Mouse (Mus musculus) regulatory T cell (primary cell): Measurements from ENCODE around the gene Hsd17b13.
"Not testable (repeated sequence)": the region's sequence is repeated elsewhere in the genome, so short reads cannot be mapped to it uniquely, and the experiment has no call there.

ENCODE experiments used
- in situ Hi-C: fragments of 300-600 bp; cut with MboI, MseI; formaldehyde crosslinking; loops from one replicate; pipeline ENCODE4 v1.15.1; 2025; ENCODE audit warnings: high pct_unique_total_duplicates

Hsd17b13 gene

DNA sequence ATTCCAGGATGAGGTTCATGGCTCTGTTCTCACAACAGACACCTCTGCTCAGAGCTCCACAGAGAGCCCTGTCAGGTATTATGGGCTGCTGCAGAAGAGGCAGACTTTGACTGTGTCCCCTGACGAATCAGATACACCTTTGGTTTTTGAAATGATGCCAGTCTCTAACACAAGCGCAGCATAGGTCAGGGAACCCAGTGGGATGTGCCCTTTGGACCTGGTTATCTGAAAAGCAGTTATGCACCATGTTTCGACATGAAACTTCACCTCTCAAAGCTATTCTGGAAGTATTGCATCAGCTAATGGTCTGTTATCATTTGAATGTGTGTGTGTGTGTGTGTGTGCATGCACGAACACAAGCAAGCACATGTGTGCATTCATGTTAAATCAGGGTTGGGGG lies at the start of gene Hsd17b13:
TSS of gene Hsd17b13 (minus strand) at position 114 of the 400 bp plus-strand sequence.
- in situ Hi-C loops: no loop called here

DNA sequence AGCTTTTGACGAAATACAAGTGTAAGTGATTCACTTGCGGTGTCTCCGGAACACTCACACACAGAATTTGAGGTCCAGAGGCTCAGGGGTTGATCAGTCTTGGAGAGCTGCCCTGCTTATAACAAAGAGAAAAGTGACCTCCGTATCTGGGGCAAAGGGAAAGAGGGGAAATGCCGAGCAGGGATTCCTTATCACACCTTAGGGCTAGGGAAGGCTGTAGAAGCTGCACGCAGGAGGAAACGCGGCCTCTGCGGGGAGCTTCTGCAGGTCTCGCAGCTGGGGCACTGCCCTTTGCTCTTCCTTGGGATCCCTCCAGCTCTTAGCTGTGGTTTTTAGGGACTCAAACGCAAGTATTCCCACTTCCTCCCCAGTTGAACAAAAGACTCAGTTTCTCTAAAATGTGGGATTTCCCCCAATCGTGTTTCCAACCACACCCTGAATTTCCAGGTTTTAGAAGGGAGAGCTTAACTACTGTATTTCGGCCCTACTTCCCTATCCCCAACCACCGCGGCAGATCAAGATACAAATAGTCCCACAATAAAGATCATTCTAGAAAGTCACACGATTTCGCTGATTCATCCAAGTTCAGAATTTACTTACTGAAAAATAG lies 48.1 kb upstream of the Hsd17b13 start:
- in situ Hi-C loops: no loop called here

DNA sequence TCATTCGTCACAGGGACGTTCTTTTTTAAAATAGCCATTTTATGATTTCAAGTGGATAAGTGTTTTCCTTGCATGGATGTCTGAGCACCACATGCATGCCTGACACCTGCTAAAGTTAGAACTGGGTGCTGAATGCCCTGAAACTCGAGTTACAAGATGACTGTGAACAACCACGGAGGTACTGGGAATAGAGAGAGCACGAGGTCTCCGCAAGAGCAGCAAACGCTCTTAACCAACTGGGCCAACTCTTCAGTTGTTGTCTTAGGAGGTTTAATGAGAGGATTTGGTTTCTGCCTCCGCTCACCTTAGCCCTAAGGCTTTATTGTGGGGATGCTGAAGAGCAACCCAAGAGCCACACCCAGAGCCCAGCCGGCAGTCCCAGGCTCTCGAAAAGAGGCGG lies 47.6 kb upstream of the Hsd17b13 start:
- in situ Hi-C loops: no loop called here

DNA sequence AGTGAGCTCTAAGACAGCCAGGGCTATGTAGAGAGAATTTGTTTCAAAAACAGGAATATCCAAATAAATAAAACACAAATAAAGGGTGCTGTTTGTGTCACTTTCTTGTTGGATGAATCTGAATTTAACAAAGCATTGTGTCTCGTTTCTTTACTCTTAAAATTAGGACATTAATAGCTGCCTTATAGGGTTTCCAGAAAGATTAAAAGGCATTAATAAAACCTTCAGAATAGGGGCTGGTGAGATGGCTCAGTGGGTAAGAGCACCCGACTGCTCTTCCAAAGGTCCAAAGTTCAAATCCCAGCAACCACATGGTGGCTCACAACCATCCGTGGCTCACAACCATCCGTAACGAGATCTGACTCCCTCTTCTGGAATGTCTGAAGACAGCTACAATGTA lies 47.0 kb upstream of the Hsd17b13 start:
- in situ Hi-C loops: not testable (repeated sequence)

DNA sequence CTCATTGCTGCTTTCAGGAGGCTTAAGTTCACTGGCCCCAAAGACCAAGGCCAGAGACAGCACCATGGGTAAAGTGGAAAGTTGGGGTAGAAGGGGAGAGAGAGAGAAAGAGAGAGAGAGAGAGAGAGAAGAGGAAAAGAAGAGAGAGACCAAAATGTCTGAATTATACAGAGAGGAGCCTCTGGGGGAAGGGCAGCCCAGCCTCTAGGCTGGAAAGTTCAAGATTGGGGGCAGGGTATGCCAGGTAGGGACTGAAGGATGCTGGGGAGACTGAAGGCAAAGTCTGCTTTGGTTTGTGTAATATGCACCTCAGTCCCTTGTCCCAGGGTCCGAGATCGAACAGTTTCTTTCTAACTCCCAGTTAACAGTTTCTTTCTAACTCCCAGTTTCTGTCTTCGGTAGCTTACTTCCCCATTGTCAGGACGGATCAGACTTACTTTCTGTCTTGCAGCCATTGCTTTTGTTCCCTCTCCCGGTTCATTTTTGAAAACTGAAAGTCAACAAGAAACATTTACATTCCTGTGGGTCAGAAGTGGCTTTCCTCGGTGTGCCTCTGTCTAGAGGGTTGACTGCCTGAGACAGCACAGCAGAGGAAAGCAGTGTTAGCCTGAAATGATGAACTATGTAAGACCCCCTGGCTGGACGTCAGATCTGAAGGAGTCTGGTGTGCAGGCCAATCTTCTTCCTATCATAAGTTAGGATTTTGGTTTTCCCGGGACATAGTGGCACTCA lies 46.2 kb upstream of the Hsd17b13 start:
- in situ Hi-C loops: no loop called here

DNA sequence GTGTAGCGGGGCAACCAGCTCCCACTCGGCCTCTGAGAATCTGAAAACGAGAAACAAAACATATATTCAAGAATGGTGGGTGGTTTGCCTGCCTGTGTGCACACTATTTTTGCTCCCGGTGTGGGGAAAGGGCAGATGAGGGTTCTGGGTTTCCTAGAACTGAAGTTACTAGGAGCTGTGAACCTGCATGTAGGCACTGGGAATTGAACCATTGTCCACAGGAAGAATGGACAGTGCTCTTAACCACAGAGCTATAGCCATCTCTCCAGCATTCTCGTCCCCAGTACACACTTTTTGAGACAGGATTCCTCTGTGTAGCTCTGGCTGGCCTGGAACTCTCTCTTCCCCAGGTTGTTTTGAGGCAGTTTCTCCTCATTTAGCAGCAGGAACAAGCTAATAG lies 45.3 kb upstream of the Hsd17b13 start:
- in situ Hi-C loops: no loop called here

DNA sequence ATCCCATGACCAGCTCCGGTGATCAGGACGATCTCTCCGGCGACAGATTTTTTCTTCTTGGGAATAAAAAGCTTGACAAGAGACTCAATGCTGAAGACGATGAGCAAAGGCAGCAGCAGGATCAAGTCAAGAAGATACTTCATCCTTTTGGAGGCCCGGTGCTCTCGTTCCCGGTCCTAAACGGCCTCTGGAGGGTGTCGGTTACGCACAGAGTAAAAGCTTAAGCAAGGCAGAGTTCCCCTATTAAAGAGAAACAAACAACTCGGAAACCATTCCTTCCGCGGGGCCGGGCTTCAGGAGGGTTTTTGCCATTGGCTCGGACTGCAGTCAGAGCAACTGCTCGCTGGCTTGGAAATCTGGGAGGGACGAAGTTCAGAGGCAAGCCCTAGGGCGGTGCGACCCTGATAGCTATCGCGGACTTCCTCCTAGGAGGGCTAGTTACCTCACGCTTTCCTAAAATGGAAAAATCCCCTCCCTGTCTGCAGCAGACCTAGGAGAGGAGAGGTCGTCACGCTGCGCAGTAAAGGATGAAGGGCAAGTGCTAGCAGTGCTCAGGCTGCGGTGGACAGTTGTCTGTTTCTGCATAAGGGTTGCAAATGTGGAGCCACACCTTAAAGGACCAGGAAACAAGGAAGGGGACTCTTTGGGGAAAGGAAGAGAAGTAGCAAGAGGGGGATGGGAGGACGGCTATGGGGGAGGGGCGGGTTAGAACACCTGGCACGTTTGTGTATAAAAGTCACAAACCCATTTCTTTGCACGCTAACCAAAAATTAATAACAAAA lies 44.6 kb upstream of the Hsd17b13 start, which contains the start of gene Hsd17b11:
TSS of gene Hsd17b11 (minus strand) at position 323 of the 782 bp plus-strand sequence.
- in situ Hi-C loops: no loop called here

DNA sequence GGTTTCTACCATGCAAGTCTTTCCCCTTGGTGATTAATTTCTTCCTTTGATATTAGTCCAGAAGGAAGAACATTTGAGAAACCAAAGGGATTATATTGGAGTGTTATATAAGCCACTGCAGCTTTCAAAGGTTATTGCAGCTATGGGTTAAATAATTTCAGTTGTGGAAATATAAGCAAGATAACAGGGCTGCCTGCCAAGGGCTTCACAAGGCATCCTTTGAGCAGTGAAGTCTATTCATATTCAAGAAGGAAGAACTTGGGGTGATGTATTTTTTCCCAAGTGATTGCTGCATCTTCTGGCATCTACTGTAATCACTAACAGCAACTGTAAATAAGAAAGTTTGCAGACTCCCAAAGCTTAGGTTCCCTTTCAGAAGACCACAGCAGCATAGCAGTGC lies 34.2 kb upstream of the Hsd17b13 start:
- in situ Hi-C loops: no loop called here

DNA sequence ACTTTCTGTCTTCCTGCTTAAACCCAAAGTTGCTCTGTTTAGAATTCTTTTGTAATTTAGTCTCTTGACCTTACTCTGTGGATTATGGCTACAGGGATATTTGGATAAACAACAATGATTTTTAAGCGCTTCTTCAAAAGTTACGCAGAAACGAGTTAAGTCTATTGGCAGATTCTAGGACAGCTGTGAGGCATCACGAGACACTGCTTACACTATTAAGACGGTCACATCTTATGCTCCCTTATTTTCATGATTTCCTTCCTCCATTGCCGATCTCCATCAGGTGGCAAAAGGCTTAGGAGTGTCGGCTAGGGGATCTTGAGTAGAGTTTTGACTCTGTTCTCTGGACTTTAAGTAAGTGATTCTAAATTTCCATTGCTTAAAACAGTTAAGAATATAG lies 33.1 kb upstream of the Hsd17b13 start:
- in situ Hi-C loops: no loop called here

DNA sequence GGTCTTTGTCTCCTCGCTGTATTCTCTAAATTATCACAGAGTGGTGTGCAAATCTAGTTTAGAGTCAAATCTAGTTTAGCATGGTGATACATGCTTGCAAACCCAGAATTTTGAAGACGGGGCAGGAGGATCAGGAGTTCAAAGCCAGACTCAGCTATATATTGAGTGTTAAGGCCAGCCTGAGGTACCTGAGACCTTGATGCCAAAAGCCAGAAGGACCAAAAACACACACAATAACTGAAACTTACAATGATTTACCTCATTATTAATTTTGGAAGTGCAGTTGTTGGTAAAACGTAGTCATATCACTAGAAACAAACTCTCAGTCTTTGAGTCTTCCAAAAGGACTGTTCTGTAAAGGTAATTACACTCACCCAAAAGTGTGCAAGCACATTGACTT lies 32.2 kb upstream of the Hsd17b13 start:
- in situ Hi-C loops: no loop called here

DNA sequence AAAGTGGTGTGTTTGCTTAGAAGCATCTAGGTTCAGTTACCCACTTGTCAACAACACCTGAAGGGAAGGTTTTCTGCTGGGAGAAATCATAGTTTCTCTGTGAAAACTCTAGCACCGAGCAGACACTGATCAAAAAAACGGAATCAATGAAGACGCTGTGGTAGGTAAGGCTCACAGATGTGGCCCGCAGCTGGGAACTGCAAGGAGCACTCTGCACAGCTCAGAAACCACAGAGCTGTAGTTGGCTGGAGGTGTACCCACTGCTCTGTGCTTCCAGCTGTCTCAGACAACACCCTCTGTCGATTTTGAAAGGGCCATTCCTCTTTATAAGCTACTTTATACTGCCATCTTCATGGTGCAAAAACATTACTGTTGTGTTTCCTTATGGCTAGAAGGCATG lies 30.6 kb upstream of the Hsd17b13 start:
- in situ Hi-C loops: no loop called here

DNA sequence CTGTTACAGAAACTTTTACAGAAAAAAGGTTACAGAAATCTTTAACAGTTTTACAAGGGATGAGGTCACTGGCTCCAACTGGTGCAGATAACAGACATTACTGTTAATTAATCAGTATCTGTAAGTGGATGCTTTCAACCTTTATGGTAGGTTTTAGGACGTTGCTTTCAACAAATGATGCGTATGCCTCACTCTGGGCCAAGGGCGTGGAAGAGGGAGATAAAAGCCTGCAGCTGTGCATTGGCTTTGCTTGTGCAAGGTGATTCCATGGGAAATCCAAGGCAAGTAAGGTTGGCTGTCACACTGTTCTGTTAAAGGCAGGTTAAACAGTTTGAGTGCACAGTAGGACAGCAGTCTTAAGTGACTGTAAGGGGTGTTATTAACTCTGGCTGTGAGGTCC lies 29.6 kb upstream of the Hsd17b13 start:
- in situ Hi-C loops: no loop called here

DNA sequence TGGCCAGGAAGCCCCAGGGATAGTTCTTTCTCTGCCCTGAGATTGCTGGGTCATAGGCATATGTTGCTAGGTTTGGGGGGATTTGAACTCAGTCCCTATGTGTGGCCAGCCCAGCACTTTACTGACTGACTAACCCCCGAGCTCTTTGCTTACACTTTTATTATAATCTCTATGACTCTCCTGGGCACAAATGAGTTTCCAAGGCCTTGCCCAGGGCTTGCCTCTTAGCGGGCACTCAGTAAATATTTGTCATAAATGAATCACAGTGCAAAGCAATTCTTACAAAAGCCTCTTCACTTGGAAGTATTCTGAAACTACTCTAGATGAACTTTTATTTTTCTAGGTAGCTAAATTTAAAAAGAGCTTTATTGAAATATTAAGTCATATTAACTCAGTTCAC lies 26.7 kb upstream of the Hsd17b13 start:
- in situ Hi-C loops: loop anchor here (5.0 kb wide), 2 partner anchors 58 to 333 kb away; no protein-coding TSS in a partner anchor

DNA sequence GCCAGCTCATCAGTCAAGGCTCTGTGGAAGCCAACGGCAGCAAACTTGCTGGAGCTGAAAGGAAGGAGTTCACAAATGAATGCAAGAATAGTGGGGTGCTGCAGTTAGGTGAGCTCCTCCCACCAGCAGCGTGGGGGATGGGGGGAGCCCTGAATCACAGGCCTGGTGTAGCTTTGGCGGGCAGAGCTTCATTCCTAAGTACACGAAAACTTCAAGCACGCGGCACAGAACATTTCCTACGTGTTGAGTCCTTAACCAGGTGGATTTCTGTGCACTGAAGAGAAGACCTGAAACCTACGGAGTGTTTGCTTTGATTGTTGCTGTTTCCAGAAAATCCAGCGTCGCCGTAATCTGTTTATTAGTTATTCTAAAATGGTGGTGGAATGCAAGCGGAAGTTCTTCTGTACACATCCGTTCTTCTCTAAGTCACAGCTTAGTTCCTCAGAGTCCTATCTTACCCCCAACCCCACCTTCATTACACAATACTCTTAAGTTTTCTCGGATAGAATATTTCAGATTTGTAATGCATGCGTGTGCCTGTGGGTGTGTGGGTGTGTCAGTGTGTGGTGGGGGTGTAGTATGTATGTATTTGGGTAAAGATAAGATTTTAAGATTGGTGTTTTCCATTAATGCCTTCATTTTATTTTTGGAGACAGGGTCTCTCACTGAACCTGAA lies 26.2 kb upstream of the Hsd17b13 start:
- in situ Hi-C loops: loop anchor here (5.0 kb wide), 2 partner anchors 59 to 334 kb away; no protein-coding TSS in a partner anchor

DNA sequence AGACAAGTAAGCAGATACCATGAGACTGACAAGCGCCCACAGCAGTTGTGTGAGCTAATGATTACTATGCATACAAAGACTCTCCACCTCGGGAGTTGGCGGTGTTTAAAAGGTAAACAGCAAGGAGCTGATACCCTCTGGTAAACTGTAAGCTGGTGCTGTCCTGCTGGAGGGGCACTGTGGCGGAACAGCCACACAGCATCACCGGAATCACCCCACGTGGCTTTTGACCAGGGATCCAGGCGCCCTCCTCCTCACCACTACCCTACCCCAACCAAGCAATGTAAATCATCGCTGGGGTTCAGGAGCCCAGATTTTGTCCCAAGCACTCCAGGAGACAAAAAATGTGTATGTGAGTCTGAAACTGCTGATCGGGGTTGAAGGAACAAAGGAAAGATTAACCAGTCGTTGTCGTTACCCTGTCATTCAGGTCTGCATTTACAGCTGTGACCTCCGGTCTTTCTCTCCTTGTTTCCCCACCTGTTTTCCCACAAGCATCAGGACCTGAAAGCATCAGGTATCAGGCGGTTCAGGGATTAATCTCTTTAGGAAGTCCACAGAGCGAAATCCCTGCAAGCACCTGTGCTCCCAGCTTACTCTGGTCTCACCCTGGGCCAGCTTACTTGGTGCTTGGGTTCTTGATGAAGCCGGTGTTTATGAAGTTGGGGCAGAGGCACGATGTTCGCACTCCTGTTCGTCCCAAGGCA lies 25.5 kb upstream of the Hsd17b13 start:
- in situ Hi-C loops: loop anchor here (5.0 kb wide), 2 partner anchors 60 to 335 kb away; no protein-coding TSS in a partner anchor

DNA sequence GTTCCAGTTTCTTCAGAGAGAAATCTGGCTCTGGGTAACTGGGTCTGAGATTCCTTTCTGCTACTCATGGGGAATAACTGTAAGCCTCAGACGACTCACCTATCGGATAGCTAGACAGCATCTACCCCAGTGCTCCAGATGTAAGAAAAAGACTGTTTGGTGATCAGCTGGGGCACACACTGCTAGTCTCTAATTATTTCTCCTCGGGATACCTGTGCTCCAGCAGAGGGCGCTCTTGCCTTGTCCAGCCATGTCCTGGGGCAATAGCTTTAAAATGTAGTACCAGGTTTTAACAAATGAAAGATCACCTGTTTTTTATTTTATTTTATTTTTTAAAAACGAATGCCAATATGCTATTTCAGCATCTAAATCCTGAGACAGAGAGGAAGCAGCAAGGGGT lies 22.5 kb upstream of the Hsd17b13 start:
- in situ Hi-C loops: loop anchor here (5.0 kb wide), 2 partner anchors 63 to 338 kb away; no protein-coding TSS in a partner anchor

DNA sequence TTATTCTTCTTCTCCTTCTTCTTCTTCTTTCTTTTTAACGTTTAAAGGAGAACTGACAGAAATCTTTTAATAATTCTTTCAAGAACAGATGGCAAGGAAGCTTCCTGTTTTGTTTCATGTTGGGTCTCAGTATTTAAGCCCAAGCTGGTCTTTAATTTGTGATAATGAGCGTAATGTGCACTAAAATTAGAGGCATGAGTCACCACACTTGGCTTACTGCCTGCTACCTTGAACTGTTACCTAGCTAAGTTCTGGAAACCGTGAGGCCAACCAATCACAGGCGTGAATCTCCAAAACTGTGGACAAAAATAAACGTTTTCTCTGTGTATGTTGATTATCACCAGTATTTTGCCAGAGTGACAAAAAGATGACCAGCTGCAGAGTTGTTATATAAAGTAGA lies 21.5 kb upstream of the Hsd17b13 start:
- in situ Hi-C loops: no loop called here

DNA sequence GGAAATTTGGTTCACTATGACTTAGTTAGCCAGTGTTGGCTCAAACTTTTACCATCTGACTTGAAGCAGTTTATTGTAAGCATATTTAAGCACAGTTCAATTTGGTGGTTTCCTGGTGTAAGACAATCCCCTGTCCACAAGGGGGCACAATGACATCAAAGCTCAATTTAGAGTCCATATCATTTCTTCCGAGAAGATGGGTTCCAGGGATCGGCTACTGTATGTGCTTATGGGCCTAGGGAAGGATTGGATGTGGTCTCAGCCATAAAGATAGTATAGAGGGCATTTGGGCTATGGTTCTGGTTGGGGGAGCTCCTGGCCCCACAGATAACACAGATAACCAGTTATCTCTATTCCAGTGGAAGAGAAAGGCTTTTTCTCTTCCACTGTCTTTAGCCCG lies 18.0 kb upstream of the Hsd17b13 start:
- in situ Hi-C loops: no loop called here

DNA sequence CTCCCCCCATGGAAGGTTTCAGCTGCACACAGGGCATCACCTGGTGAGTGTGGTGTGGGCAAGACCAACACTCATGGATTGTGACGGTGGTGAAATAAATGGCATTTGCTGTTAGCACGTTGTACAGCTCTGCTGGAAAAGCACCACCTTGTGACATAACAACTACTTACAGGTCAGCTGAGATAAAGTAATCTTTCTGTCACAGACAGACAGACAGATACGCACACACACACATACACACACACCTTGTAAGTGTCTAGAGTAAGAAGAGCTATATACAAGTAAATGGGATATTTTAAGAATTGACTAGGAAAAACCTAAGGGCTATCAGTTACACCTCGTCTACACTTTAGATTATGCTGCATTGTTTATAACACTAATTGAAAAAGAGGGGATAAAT lies 17.5 kb upstream of the Hsd17b13 start:
- in situ Hi-C loops: no loop called here

DNA sequence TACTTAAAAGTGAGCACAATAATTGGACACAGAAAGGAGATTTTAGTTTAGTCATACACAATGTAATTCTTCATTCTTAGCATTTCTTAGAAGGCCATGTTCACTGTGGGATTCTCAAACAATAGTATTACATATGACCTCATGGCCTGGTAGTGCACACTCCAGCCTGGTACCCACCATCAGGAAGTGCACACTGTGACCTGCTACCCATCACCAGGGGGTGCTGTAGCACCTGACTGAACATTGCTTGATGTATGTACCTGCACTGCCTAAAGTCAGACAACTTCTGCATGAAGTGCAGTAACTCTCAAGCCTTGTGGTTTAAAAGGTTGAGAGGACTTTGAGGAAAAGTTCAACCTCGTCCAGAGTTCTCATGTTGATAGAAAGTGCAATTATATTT lies 16.4 kb upstream of the Hsd17b13 start:
- in situ Hi-C loops: no loop called here

DNA sequence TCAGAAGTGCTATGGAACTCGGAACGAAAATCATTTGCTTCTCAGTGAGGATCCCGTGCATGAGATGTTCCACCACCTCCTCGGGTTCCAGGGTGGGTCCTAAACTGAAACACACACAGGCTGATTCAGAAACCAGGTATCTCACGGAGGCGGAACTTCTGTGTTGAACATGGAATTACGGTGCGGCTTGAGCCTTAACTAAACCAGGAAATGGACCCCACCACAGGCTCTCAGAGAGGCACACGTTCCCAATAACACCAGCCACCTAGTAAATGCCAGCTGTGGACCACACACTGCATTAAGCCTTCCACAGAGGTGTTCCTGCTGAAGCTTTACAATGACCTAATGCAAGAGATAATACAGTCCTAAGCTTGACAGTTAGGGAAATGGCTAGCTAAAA lies 15.6 kb upstream of the Hsd17b13 start:
- in situ Hi-C loops: no loop called here
